Mouse (Mus musculus) heart, postnatal 0 days (tissue): ENCODE data around the gene Ankrd55. TPM values are rescaled to one million over a fixed set of nuclear protein-coding genes. Genes with fewer than 3 reads are reported as not detected.
A peak's percentile ranks its signal among the peaks of the same experiment; 100 is the strongest.

ENCODE experiments used
- ATAC-seq: fragments of 200-750 bp; cut with Nextera tagmentation; 2 replicates; pipeline ENCODE4 v1.8.0; 2017; ENCODE audit warnings: low read depth, moderate number of reproducible peaks, moderate library complexity; ENCODE audit not compliant: insufficient read depth
- DNase-seq: peaks from one replicate; pipeline ENCODE4 v3.0.0-alpha.2; 2016; ENCODE audit warnings: low spot score
- H3K27ac ChIP-seq: fragments of 300-500 bp; sonication (generic); 2 replicates; pipeline ENCODE4 v1.5.1; 2014; ENCODE audit warnings: low read depth, mild to moderate bottlenecking
- H3K27me3 ChIP-seq: fragments of 300-500 bp; sonication (generic); 2 replicates; pipeline ENCODE4 v1.6.1; 2014; ENCODE audit warnings: low read length, mixed read lengths; ENCODE audit not compliant: control insufficient read depth, insufficient read depth
- H3K36me3 ChIP-seq: fragments of 300-500 bp; sonication (generic); replicated peaks from 2 replicates; pipeline ENCODE4 v1.6.1; 2014; ENCODE audit warnings: low read length, mixed read lengths; ENCODE audit not compliant: control insufficient read depth, insufficient read depth
- H3K4me1 ChIP-seq: fragments of 300-500 bp; sonication (generic); 2 replicates; pipeline ENCODE4 v1.6.1; 2014; ENCODE audit warnings: antibody characterized with exemption; ENCODE audit not compliant: control insufficient read depth, insufficient read depth
- H3K4me2 ChIP-seq: fragments of 300-500 bp; sonication (generic); 2 replicates; pipeline ENCODE4 v1.6.1; 2014; ENCODE audit warnings: low read depth, mild to moderate bottlenecking, low read length, moderate library complexity
- H3K4me3 ChIP-seq: fragments of 300-500 bp; sonication (generic); 2 replicates; pipeline ENCODE4 v1.5.1; 2014; ENCODE audit warnings: low read depth, low read length
- H3K9ac ChIP-seq: fragments of 300-500 bp; sonication (generic); replicated peaks from 2 replicates; pipeline ENCODE4 v1.6.1; 2014; ENCODE audit warnings: low read depth, low read length, mixed read lengths
- H3K9me3 ChIP-seq: fragments of 300-500 bp; sonication (generic); replicated peaks from 2 replicates; pipeline ENCODE4 v1.6.1; 2016; ENCODE audit warnings: low read length; ENCODE audit not compliant: control insufficient read depth
- CTCF ChIP-seq: IDR thresholded peaks from 2 replicates; pipeline ENCODE4 v1.5.1; 2016; ENCODE audit warnings: antibody characterized with exemption, control low read depth, low read depth
- EP300 ChIP-seq: IDR thresholded peaks from 2 replicates; pipeline ENCODE4 v1.6.1; 2016; ENCODE audit warnings: antibody characterized with exemption, low read depth
- WGBS: fragments of 180-500 bp; shearing (Covaris S2); extraction: QIAGEN DNeasy Blood & Tissue Kit; methylation state at CpG from one replicate; pipeline ENCODE4 v1.1.7; 2014; 5-methylcytosine and 5-hydroxymethylcytosine counted together
- polyA plus RNA-seq: library from polyadenylated mRNA; unstranded; fragments of >200 nt; fragmentation: Nextera tagmentation; extraction: Ambion mirVana; gene quantifications from 2 replicates; pipeline ENCODE4 v1.2.1, GENCODE M21; 2015
- total RNA-seq: library from RNA; depleted of rRNA; stranded (reverse); fragments of >200 nt; gene quantifications from 2 replicates; pipeline ENCODE4 v1.2.3, GENCODE M21; 2014; ENCODE audit warnings: low replicate concordance

Gene Ankrd55
- total and polyA plus RNA-seq, 2 experiments from 2014 or later: 0.05 TPM; not detected in 1

DNA sequence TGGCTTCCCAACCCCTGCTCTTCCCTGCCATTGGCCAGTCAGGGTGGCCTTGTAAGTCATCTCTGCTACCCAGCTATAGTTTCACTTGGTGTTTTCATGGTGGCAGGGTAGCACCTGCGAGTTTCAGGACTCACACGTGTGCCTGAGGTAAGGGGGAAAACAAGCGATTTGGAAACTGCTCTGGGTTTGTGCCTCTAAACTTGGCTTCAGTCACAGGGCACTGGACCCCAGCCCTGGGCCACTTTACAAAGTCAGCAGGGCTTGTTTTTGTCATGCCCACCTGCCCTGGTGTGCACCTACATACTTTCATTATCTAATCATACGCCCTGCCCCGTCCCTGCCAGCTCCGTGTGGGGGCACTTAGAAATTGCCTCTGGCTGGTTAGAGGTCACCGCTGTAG, 61.2 kb downstream of the Ankrd55 start:
- Histone ChIP-seq H3K36me3 (no peaks in the 10 kb centered on the region), H3K4me1 (peaks cover 11% of the 10 kb centered on the region), H3K9me3 (peaks cover 6% of the 10 kb centered on the region; the same call in 1 of the 2 replicates), H3K9ac (no peak overlapping the region), H3K4me2 (no peak overlapping the region), H3K27ac (no peak overlapping the region), H3K4me3 (no peak overlapping the region), H3K27me3 (no peaks in the 10 kb centered on the region)
- TF ChIP-seq CTCF: no peak
- TF ChIP-seq EP300: no peak
- ATAC-seq: no peak
- DNase-seq: no peak
- 65% methylated on average over 7 of the region's 7 CpGs for WGBS

DNA sequence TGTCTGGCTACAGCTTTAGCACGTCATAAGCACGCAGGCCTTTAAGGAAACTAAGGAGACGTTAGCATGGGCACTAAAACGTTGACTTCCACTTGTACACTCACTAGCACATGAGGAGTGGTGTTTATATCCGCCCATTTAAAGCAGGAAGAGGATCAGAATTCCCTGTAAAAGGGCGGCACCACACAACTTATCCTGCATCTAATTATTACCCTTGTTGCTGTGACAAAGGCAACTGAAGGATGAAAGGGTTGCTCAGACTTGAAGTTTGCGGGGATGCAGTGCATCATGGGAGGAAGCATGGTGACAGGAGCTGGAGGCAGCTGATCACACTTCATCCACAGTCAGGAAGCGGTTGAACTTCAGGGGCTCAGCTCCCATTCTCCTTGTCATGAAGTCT, 63.7 kb downstream of the Ankrd55 start:
- DNase-seq: no peak
- Histone ChIP-seq H3K27ac (no peak overlapping the region), H3K4me1 (peaks cover 11% of the 10 kb centered on the region), H3K27me3 (no peaks in the 10 kb centered on the region), H3K4me3 (no peak overlapping the region), H3K9ac (no peak overlapping the region), H3K4me2 (no peak overlapping the region), H3K36me3 (no peaks in the 10 kb centered on the region), H3K9me3 (peaks cover 6% of the 10 kb centered on the region; the same call in 1 of the 2 replicates)
- no peak for ATAC-seq
- TF ChIP-seq EP300 (no peak), CTCF (no peak)
- 60% methylated on average over 8 of the region's 8 CpGs for WGBS

DNA sequence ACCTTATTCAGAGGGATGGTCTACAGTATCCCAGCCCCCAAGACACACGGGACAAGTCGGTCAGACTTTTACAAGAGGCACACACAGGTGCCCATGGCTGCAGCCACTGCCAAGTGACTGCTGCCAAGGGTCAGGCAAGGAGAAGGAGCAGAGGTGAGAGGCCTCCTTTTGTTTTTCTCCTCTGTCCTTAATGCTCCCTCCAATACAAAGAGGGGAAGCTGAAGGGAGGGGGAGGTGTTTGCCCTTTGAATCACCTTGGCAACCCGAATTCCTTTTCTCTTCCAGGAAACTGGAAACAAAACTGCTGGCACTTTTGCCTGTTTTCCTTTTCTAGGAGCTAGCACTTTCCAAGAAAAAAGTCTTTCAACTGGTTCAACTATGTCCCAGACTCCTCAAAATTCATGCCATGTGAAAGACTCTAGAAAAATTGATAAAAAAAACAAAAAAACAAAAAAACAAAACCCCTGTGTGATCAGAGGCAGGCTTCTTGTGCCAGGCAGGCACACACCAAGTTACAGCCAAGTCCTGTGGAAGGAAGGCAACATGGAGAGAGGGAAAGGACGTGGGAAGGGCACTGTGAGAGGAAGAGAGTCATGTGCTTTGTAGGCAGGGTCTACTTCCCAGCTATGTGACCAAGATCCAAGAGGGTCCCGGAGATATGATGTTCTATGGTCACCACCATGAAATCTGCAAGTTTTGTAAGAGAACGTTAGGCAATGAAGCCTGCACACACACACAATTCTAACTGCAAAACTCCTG, 66.0 kb downstream of the Ankrd55 start:
- Histone ChIP-seq H3K4me2 (no peak overlapping the region), H3K4me3 (no peak overlapping the region), H3K4me1 (peaks cover 11% of the 10 kb centered on the region), H3K36me3 (no peaks in the 10 kb centered on the region), H3K27ac (no peak overlapping the region), H3K9me3 (peaks cover 6% of the 10 kb centered on the region; the same call in 1 of the 2 replicates), H3K27me3 (no peaks in the 10 kb centered on the region), H3K9ac (no peak overlapping the region)
- 42% methylated on average over 6 of the region's 6 CpGs for WGBS
- DNase-seq (peak; percentile 59), ATAC-seq (peak; percentile 59)
- TF ChIP-seq EP300 (no peak), CTCF (no peak)

DNA sequence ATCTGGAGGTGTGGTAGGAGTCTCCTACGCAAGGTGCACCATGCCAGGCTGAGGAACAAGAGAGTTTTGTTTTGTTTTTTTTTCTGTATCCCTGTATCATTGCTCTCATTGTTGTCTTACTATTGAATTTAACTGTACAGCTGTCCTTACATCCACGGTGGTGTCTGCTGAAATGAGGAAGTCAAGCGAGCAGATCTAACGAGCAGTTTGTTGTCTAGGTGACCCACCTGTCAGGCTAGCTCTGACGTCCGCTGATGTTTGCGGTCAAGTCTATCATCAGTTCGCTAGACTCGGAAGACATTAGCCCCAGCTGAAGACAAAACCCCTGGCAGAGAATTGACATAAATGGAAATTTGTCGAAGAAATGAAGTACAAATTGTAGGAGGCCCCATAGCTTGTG, 66.7 kb downstream of the Ankrd55 start:
- Histone ChIP-seq H3K9ac (no peak overlapping the region), H3K27ac (no peak overlapping the region), H3K9me3 (peaks cover 6% of the 10 kb centered on the region; the same call in 1 of the 2 replicates), H3K36me3 (no peaks in the 10 kb centered on the region), H3K4me1 (peaks cover 11% of the 10 kb centered on the region), H3K27me3 (no peaks in the 10 kb centered on the region), H3K4me2 (no peak overlapping the region), H3K4me3 (no peak overlapping the region)
- DNase-seq: no peak
- WGBS: 81% methylated on average over 10 of the region's 10 CpGs
- no peak for ATAC-seq
- TF ChIP-seq EP300: no peak
- TF ChIP-seq CTCF: no peak

DNA sequence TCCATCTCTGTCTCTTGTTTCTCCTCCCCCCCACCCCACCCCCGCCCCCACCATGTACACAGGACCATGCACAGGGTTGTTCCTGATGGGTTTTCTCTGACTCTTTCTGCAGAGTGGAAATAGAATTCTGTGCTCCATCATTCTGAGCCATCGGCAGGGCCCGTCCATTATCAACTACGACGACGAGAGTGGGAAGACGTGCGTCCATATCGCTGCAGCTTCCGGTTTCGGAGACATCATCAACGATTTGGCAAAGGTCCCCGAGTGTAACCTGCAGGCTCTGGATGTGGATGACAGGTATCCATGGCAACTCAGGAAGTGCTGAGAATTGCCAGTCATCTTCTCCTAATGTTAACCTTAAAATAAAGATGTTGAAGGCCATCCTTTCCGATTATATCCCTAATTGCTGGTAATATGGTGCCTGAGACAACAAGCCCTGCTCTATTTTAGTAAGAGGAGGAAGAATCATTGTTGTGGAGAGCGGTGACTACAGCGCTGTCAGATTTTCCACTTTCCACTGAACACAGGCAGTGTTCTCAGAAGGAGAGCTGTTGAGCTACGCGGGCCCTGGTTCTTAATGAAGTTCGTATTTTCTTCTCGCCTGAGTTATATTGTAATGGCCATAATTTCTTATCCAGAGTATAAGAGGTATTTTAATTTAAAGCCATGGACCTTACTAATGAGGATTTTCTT, 67.7 kb downstream of the Ankrd55 start:
- Histone ChIP-seq H3K4me2 (no peak overlapping the region), H3K4me3 (no peak overlapping the region), H3K4me1 (peaks cover 11% of the 10 kb centered on the region), H3K27me3 (no peaks in the 10 kb centered on the region), H3K9ac (no peak overlapping the region), H3K27ac (no peak overlapping the region), H3K9me3 (no peaks in the 10 kb centered on the region), H3K36me3 (no peaks in the 10 kb centered on the region)
- ATAC-seq: no peak
- WGBS: 71% methylated on average over 20 of the region's 20 CpGs
- no peak for DNase-seq
- no peak for TF ChIP-seq EP300
- no peak for TF ChIP-seq CTCF
